Mouse (Mus musculus): ENCODE results near the gene Trpc4ap. TPM values are rescaled to one million over a fixed set of nuclear protein-coding genes. Genes with fewer than 3 reads are reported as not detected.

The Trpc4ap gene
- total RNA-seq, 4 experiments from 2014 or later: 95.4 to 104 (median 101) TPM

- DNase-seq (ENCODE audit: low spot score in 2 of 2): no peak
Observed at GRCm38 (mm10) chr2:155641540-155642472, 50.4 kb downstream of the Trpc4ap start.

- no peak for DNase-seq (ENCODE audit: low spot score in 2 of 2)
Observed at GRCm38 (mm10) chr2:155640656-155641055, 51.5 kb downstream of the Trpc4ap start.

GRCm38 (mm10) chr2:155637411-155637810, 54.8 kb downstream of the Trpc4ap start:
- no peak for DNase-seq (ENCODE audit: low spot score in 2 of 2)

- DNase-seq (ENCODE audit: low spot score in 2 of 2): no peak
Observed at GRCm38 (mm10) chr2:155636881-155637280, 55.3 kb downstream of the Trpc4ap start.

- no peak for DNase-seq (ENCODE audit: low spot score in 2 of 2)
Observed at GRCm38 (mm10) chr2:155635961-155636360, 56.2 kb downstream of the Trpc4ap start.

- DNase-seq (ENCODE audit: low spot score in 2 of 2): no peak
Observed at GRCm38 (mm10) chr2:155634562-155634961, 57.6 kb downstream of the Trpc4ap start.

- DNase-seq (ENCODE audit: low spot score in 2 of 2): no peak
Observed at GRCm38 (mm10) chr2:155633731-155634130, 58.5 kb downstream of the Trpc4ap start.

GRCm38 (mm10) chr2:155633121-155633520, 59.1 kb downstream of the Trpc4ap start:
- DNase-seq (ENCODE audit: low spot score in 2 of 2): no peak

- DNase-seq (ENCODE audit: low spot score in 2 of 2): no peak
Observed at GRCm38 (mm10) chr2:155632138-155632936, 59.8 kb downstream of the Trpc4ap start.

GRCm38 (mm10) chr2:155630590-155631416, 61.4 kb downstream of the Trpc4ap start:
- DNase-seq (ENCODE audit: low spot score in 2 of 2): no peak

GRCm38 (mm10) chr2:155630153-155630552, 62.0 kb downstream of the Trpc4ap start:
- DNase-seq (ENCODE audit: low spot score in 2 of 2): no peak

- DNase-seq (ENCODE audit: low spot score in 2 of 2): no peak
Observed at GRCm38 (mm10) chr2:155629231-155629661, 62.9 kb downstream of the Trpc4ap start.

- no peak for DNase-seq (ENCODE audit: low spot score in 2 of 2)
Observed at GRCm38 (mm10) chr2:155628519-155628918, 63.7 kb downstream of the Trpc4ap start.

GRCm38 (mm10) chr2:155628112-155628511, 64.1 kb downstream of the Trpc4ap start:
- no peak for DNase-seq (ENCODE audit: low spot score in 2 of 2)

- peak; percentile 45 to 48 for DNase-seq (ENCODE audit: low spot score in 2 of 2)
Observed at GRCm38 (mm10) chr2:155627030-155627738, 65.0 kb downstream of the Trpc4ap start.

GRCm38 (mm10) chr2:155626277-155626676, 65.9 kb downstream of the Trpc4ap start:
- DNase-seq (ENCODE audit: low spot score in 2 of 2): no peak

GRCm38 (mm10) chr2:155624730-155625129, 67.5 kb downstream of the Trpc4ap start:
- no peak for DNase-seq (ENCODE audit: low spot score in 2 of 2)

GRCm38 (mm10) chr2:155623996-155624395, 68.2 kb downstream of the Trpc4ap start:
- no peak for DNase-seq (ENCODE audit: low spot score in 2 of 2)

- no peak for DNase-seq (ENCODE audit: low spot score in 2 of 2)
Observed at GRCm38 (mm10) chr2:155622606-155623005, 69.6 kb downstream of the Trpc4ap start.

- peak; percentile 74 to 82 for DNase-seq (ENCODE audit: low spot score in 2 of 2)
Observed at GRCm38 (mm10) chr2:155619817-155620216, 72.4 kb downstream of the Trpc4ap start.

GRCm38 (mm10) chr2:155616971-155617370, 75.2 kb downstream of the Trpc4ap start:
- DNase-seq (ENCODE audit: low spot score in 2 of 2): no peak
